Mouse (Mus musculus) stomach, embryonic 16.5 days (tissue): ENCODE measurements around the gene Srsf5. TPM values are rescaled to one million over a fixed set of nuclear protein-coding genes. Genes with fewer than 3 reads are reported as not detected.

Experiments used
- ATAC-seq: fragments of 200-750 bp; cut with Nextera tagmentation; 2 replicates; pipeline ENCODE4 v1.8.0; 2017; ENCODE audit warnings: moderate number of reproducible peaks, moderate TSS enrichment; ENCODE audit not compliant: insufficient read depth, low FRiP score
- H3K27ac ChIP-seq: fragments of 300-500 bp; sonication (generic); 2 replicates; pipeline ENCODE4 v1.5.1; 2014; ENCODE audit warnings: low read length
- H3K27me3 ChIP-seq: fragments of 300-500 bp; sonication (generic); 2 replicates; pipeline ENCODE4 v1.6.1; 2014; ENCODE audit warnings: low read length, control low read depth, mixed read lengths; ENCODE audit not compliant: control insufficient read depth, insufficient read depth
- H3K36me3 ChIP-seq: fragments of 300-500 bp; sonication (generic); 2 replicates; pipeline ENCODE4 v1.6.1; 2014; ENCODE audit warnings: low read length; ENCODE audit not compliant: control insufficient read depth, insufficient read depth
- H3K4me1 ChIP-seq: fragments of 300-500 bp; sonication (generic); 2 replicates; pipeline ENCODE4 v1.6.1; 2014; ENCODE audit warnings: low read length, control low read depth, mixed read lengths; ENCODE audit not compliant: control insufficient read depth, insufficient read depth
- H3K4me2 ChIP-seq: fragments of 300-500 bp; sonication (generic); 2 replicates; pipeline ENCODE4 v1.6.1; 2014; ENCODE audit warnings: low read depth, low read length, mixed read lengths
- H3K4me3 ChIP-seq: fragments of 300-500 bp; sonication (generic); replicated peaks from 2 replicates; pipeline ENCODE4 v1.5.1; 2014; ENCODE audit warnings: mild to moderate bottlenecking, low read length
- H3K9ac ChIP-seq: fragments of 300-500 bp; sonication (generic); 2 replicates; pipeline ENCODE4 v1.6.1; 2014; ENCODE audit warnings: low read length
- H3K9me3 ChIP-seq: fragments of 300-500 bp; sonication (generic); replicated peaks from 2 replicates; pipeline ENCODE4 v1.6.1; 2016; ENCODE audit warnings: low read length, control low read depth; ENCODE audit not compliant: control insufficient read depth
- WGBS: fragments of 180-500 bp; shearing (Covaris S2); extraction: QIAGEN DNeasy Blood & Tissue Kit; methylation state at CpG from one replicate; pipeline ENCODE4 v1.1.7; 2014; 5-methylcytosine and 5-hydroxymethylcytosine counted together
- polyA plus RNA-seq: library from polyadenylated mRNA; unstranded; fragments of >200 nt; fragmentation: Nextera tagmentation; extraction: Ambion mirVana; gene quantifications from 2 replicates; pipeline ENCODE4 v1.2.1, GENCODE M21; 2015

Srsf5 gene
- polyA plus RNA-seq, 1 experiment from 2014 or later, result 551 TPM

DNA sequence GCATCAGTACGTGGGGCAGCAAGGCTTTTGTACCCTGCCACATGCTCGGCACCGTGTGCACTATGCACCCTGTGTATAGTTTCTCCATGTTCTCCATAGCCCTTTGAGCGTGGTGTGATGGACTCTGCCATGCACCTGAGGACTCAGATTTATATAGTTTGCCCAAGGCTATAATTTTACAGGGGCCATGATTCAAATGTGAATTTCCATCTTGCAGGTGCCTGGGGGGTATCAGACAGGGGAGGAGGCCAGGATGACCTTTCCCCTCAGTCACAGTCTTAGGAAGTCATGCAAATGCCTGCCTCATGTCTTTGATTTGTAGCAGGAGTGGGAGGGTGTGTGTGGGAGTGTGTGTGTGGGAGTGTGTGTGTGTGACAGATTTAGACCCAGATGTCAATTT, 52.3 kb downstream of the Srsf5 start:
- no peak overlapping the region for H3K9ac ChIP-seq
- H3K4me1 ChIP-seq, result 0 out of 2 replicates have a peak, but pooled peaks cover 3% of the 10 kb centered on the region
- H3K36me3 ChIP-seq, result no peaks in the 10 kb centered on the region
- H3K9me3 ChIP-seq, result no peaks in the 10 kb centered on the region
- H3K4me2 ChIP-seq, result no peak overlapping the region
- H3K27ac ChIP-seq, result no peak overlapping the region
- ATAC-seq, result no peak
- 0 out of 2 replicates have a peak, but pooled peaks cover 3% of the 10 kb centered on the region for H3K27me3 ChIP-seq
- 74% methylated on average over 4 of the region's 4 CpGs for WGBS
- no peak overlapping the region for H3K4me3 ChIP-seq

DNA sequence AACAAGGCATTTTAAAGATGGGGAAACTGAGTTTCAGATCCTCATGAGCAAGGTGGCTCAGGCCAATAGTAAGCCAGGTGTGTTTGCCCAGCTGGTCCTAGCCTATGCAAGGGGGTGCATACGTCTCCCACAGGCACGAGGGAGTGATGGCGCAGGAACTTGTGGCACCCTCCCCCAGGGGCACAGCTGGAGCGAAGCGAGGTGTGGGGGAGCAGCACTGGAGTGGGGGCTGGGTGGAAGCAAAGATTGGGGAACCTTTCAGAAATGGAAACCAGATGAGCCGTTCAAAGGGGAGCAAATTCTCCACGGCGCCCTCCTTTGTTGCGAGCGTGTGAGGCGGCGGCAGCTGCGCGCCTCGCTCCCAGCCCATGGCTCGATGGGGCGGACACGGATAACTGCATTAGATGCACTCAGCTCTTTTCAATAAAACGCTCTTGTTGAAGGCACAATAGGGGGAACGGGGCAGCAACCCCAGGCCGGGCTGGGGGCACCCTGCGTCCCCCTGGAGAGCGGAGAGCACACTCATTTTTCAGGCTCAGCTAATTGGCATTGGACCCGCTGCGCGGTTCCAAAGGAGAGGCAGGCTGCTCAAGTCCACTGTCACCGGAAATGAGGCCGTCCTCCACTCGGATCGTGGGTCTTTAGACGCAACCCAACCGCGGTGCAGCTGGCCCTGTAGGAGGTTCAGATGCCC, 53.4 kb downstream of the Srsf5 start:
- no peaks in the 10 kb centered on the region for H3K36me3 ChIP-seq
- 9% methylated on average over 33 of the region's 33 CpGs for WGBS
- 0 out of 2 replicates have a peak overlapping the region, but pooled peaks have one; percentile 37 for H3K9ac ChIP-seq
- ATAC-seq, result no peak; the same call in 1 of the 2 replicates
- 0 out of 2 replicates have a peak, but pooled peaks cover 3% of the 10 kb centered on the region for H3K4me1 ChIP-seq
- no peak overlapping the region for H3K27ac ChIP-seq
- H3K27me3 ChIP-seq, result 0 out of 2 replicates have a peak, but pooled peaks cover 3% of the 10 kb centered on the region
- H3K9me3 ChIP-seq, result no peaks in the 10 kb centered on the region
- peak overlapping the region; percentile 23 for H3K4me3 ChIP-seq
- peak overlapping the region; percentile 34 for H3K4me2 ChIP-seq

Other genes starting within 250 kb of the Srsf5 start
- 0.09 TPM in 1 of 2 replicates, not detected in the other for gene Ccdc177, start 184.8 kb upstream of the Srsf5 start, polyA plus RNA-seq
- 17.6 and 18.5 TPM in 2 replicates for gene Susd6, start 155.0 kb upstream of the Srsf5 start, polyA plus RNA-seq
- gene Slc10a1, start 23.2 kb downstream of the Srsf5 start, polyA plus RNA-seq, result 0.84 and 1.3 TPM in 2 replicates
- gene Smoc1, start 81.3 kb downstream of the Srsf5 start, polyA plus RNA-seq, result 6.9 and 7.9 TPM in 2 replicates